Mouse (Mus musculus): ENCODE data around the gene Hunk. TPM values are rescaled to one million over a fixed set of nuclear protein-coding genes. Genes with fewer than 3 reads are reported as not detected.

Gene Hunk
- polyA plus RNA-seq, 1 experiment: 0.71 TPM

- TF ChIP-seq MAX (IDR thresholded peaks at IDR 0.05) (no peak), MYOG (IDR thresholded peaks at IDR 0.05; ENCODE audit: control insufficient read depth, extremely low read depth, insufficient read length) (no peak), USF1 (IDR thresholded peaks at IDR 0.05; ENCODE audit: low read depth) (no peak), MYOD1 (IDR thresholded peaks at IDR 0.05; ENCODE audit: control insufficient read depth, insufficient read length, low read depth) (no peak), CEBPB (IDR thresholded peaks at IDR 0.05; ENCODE audit: low read depth) (no peak), FOSL1 (IDR thresholded peaks at IDR 0.05; ENCODE audit: insufficient read depth, low read length, poor library complexity, severe bottlenecking) (no peak), CTCF (IDR thresholded peaks at IDR 0.05; ENCODE audit: control insufficient read depth, insufficient read depth, insufficient read length) (no peak)
- Histone ChIP-seq H3K79me3 (ENCODE audit: low read depth) (no peaks in the 10 kb centered on the region), H3K79me2 (ENCODE audit: control insufficient read depth, insufficient read depth) (no peaks in the 10 kb centered on the region), H3K27me3 (ENCODE audit: control insufficient read depth, insufficient read depth, insufficient read length) (no peaks in the 10 kb centered on the region), H3K4me3 (ENCODE audit: insufficient read depth, poor library complexity, severe bottlenecking) (no peak overlapping the region), H3K36me3 (ENCODE audit: control insufficient read depth, insufficient read depth) (no peaks in the 10 kb centered on the region), H3ac (ENCODE audit: control insufficient read depth, insufficient read length, low read depth) (no peak overlapping the region)
Observed at GRCm38 (mm10) chr16:90483341-90483740, 97.5 kb downstream of the Hunk start.

- Histone ChIP-seq H3K27me3 (ENCODE audit: control insufficient read depth, insufficient read depth, insufficient read length) (no peaks in the 10 kb centered on the region), H3K4me3 (ENCODE audit: insufficient read depth, poor library complexity, severe bottlenecking) (no peak overlapping the region), H3ac (ENCODE audit: control insufficient read depth, insufficient read length, low read depth) (no peak overlapping the region), H3K36me3 (ENCODE audit: control insufficient read depth, insufficient read depth) (no peaks in the 10 kb centered on the region), H3K79me3 (ENCODE audit: low read depth) (no peaks in the 10 kb centered on the region), H3K79me2 (ENCODE audit: control insufficient read depth, insufficient read depth) (no peaks in the 10 kb centered on the region)
- no peak for TF ChIP-seq USF1 (IDR thresholded peaks at IDR 0.05; ENCODE audit: low read depth)
- no peak for TF ChIP-seq CEBPB (IDR thresholded peaks at IDR 0.05; ENCODE audit: low read depth)
- TF ChIP-seq CTCF (IDR thresholded peaks at IDR 0.05; ENCODE audit: control insufficient read depth, insufficient read depth, insufficient read length): no peak
- no peak for TF ChIP-seq MYOD1 (IDR thresholded peaks at IDR 0.05; ENCODE audit: control insufficient read depth, insufficient read length, low read depth)
- no peak for TF ChIP-seq MYOG (IDR thresholded peaks at IDR 0.05; ENCODE audit: control insufficient read depth, extremely low read depth, insufficient read length)
- TF ChIP-seq MAX (IDR thresholded peaks at IDR 0.05): no peak
- TF ChIP-seq FOSL1 (IDR thresholded peaks at IDR 0.05; ENCODE audit: insufficient read depth, low read length, poor library complexity, severe bottlenecking): no peak
Observed at GRCm38 (mm10) chr16:90485125-90485524, 99.3 kb downstream of the Hunk start.

- no peaks in the 10 kb centered on the region for H3K27me3 ChIP-seq (ENCODE audit: control insufficient read depth, insufficient read depth, insufficient read length)
- no peaks in the 10 kb centered on the region for H3K79me2 ChIP-seq (ENCODE audit: control insufficient read depth, insufficient read depth)
- H3K79me3 ChIP-seq (ENCODE audit: low read depth): no peaks in the 10 kb centered on the region
- TF ChIP-seq CEBPB (IDR thresholded peaks at IDR 0.05; ENCODE audit: low read depth) (no peak), CTCF (IDR thresholded peaks at IDR 0.05; ENCODE audit: control insufficient read depth, insufficient read depth, insufficient read length) (no peak), MYOG (IDR thresholded peaks at IDR 0.05; ENCODE audit: control insufficient read depth, extremely low read depth, insufficient read length) (no peak)
- H3K4me3 ChIP-seq (ENCODE audit: insufficient read depth, poor library complexity, severe bottlenecking): no peak overlapping the region
- H3K36me3 ChIP-seq (ENCODE audit: control insufficient read depth, insufficient read depth): no peaks in the 10 kb centered on the region
- H3ac ChIP-seq (ENCODE audit: control insufficient read depth, insufficient read length, low read depth): no peak overlapping the region
Observed at GRCm38 (mm10) chr16:90485599-90485998, 99.8 kb downstream of the Hunk start.

GRCm38 (mm10) chr16:90490066-90490465, 104.3 kb downstream of the Hunk start:
- Histone ChIP-seq H3K79me2 (ENCODE audit: control insufficient read depth, insufficient read depth) (no peaks in the 10 kb centered on the region), H3K79me3 (ENCODE audit: low read depth) (no peaks in the 10 kb centered on the region), H3K4me3 (ENCODE audit: insufficient read depth, poor library complexity, severe bottlenecking) (no peak overlapping the region), H3K27me3 (ENCODE audit: control insufficient read depth, insufficient read depth, insufficient read length) (no peaks in the 10 kb centered on the region), H3K36me3 (ENCODE audit: control insufficient read depth, insufficient read depth) (no peaks in the 10 kb centered on the region), H3ac (ENCODE audit: control insufficient read depth, insufficient read length, low read depth) (no peak overlapping the region)
- TF ChIP-seq MAX (IDR thresholded peaks at IDR 0.05) (no peak), CTCF (IDR thresholded peaks at IDR 0.05; ENCODE audit: control insufficient read depth, insufficient read depth, insufficient read length) (no peak), CEBPB (IDR thresholded peaks at IDR 0.05; ENCODE audit: low read depth) (no peak), MYOG (IDR thresholded peaks at IDR 0.05; ENCODE audit: control insufficient read depth, extremely low read depth, insufficient read length) (no peak), USF1 (IDR thresholded peaks at IDR 0.05; ENCODE audit: low read depth) (no peak), FOSL1 (IDR thresholded peaks at IDR 0.05; ENCODE audit: insufficient read depth, low read length, poor library complexity, severe bottlenecking) (no peak), MYOD1 (IDR thresholded peaks at IDR 0.05; ENCODE audit: control insufficient read depth, insufficient read length, low read depth) (no peak)

GRCm38 (mm10) chr16:90491898-90492499, 106.2 kb downstream of the Hunk start:
- no peaks in the 10 kb centered on the region for H3K36me3 ChIP-seq (ENCODE audit: control insufficient read depth, insufficient read depth)

GRCm38 (mm10) chr16:90496930-90497329, 111.1 kb downstream of the Hunk start:
- H3K79me2 ChIP-seq (ENCODE audit: control insufficient read depth, insufficient read depth): no peaks in the 10 kb centered on the region
- no peak overlapping the region for H3ac ChIP-seq (ENCODE audit: control insufficient read depth, insufficient read length, low read depth)
- H3K4me3 ChIP-seq (ENCODE audit: insufficient read depth, poor library complexity, severe bottlenecking): no peak overlapping the region
- no peak for TF ChIP-seq MYOG (IDR thresholded peaks at IDR 0.05; ENCODE audit: control insufficient read depth, extremely low read depth, insufficient read length)
- no peak for TF ChIP-seq FOSL1 (IDR thresholded peaks at IDR 0.05; ENCODE audit: insufficient read depth, low read length, poor library complexity, severe bottlenecking)
- TF ChIP-seq USF1 (IDR thresholded peaks at IDR 0.05; ENCODE audit: low read depth): no peak
- no peaks in the 10 kb centered on the region for H3K36me3 ChIP-seq (ENCODE audit: control insufficient read depth, insufficient read depth)
- no peaks in the 10 kb centered on the region for H3K79me3 ChIP-seq (ENCODE audit: low read depth)
- no peaks in the 10 kb centered on the region for H3K27me3 ChIP-seq (ENCODE audit: control insufficient read depth, insufficient read depth, insufficient read length)

More at GRCm38 (mm10) chr16:90491898-90492499, 106.2 kb downstream of the Hunk start:
- H3K4me3 ChIP-seq (ENCODE audit: insufficient read depth, poor library complexity, severe bottlenecking): no peak overlapping the region
- TF ChIP-seq MAX (IDR thresholded peaks at IDR 0.05) (no peak), CTCF (IDR thresholded peaks at IDR 0.05; ENCODE audit: control insufficient read depth, insufficient read depth, insufficient read length) (no peak), USF1 (IDR thresholded peaks at IDR 0.05; ENCODE audit: low read depth) (no peak), FOSL1 (IDR thresholded peaks at IDR 0.05; ENCODE audit: insufficient read depth, low read length, poor library complexity, severe bottlenecking) (no peak), MYOG (IDR thresholded peaks at IDR 0.05; ENCODE audit: control insufficient read depth, extremely low read depth, insufficient read length) (no peak), CEBPB (IDR thresholded peaks at IDR 0.05; ENCODE audit: low read depth) (no peak), MYOD1 (IDR thresholded peaks at IDR 0.05; ENCODE audit: control insufficient read depth, insufficient read length, low read depth) (no peak)
- H3K79me3 ChIP-seq (ENCODE audit: low read depth): no peaks in the 10 kb centered on the region
- H3K79me2 ChIP-seq (ENCODE audit: control insufficient read depth, insufficient read depth): no peaks in the 10 kb centered on the region
- no peak overlapping the region for H3ac ChIP-seq (ENCODE audit: control insufficient read depth, insufficient read length, low read depth)
- no peaks in the 10 kb centered on the region for H3K27me3 ChIP-seq (ENCODE audit: control insufficient read depth, insufficient read depth, insufficient read length)
